Mouse (Mus musculus) megakaryocyte progenitor cell, adult 5-6 weeks (primary cell): ENCODE measurements at regions not wholly inside any gene's neighbourhood (a gene's known extent, or its start where the extent isn't known, plus 50 kb on each side); places are given as distances from the start of the nearest gene placed in this dataset.

Experiments
- ATAC-seq: replicated peaks from 2 replicates; pipeline ENCODE4 v1.8.0; 2016; ENCODE audit warnings: mild to moderate bottlenecking, moderate TSS enrichment, inconsistent platforms; ENCODE audit not compliant: poor library complexity

DNA sequence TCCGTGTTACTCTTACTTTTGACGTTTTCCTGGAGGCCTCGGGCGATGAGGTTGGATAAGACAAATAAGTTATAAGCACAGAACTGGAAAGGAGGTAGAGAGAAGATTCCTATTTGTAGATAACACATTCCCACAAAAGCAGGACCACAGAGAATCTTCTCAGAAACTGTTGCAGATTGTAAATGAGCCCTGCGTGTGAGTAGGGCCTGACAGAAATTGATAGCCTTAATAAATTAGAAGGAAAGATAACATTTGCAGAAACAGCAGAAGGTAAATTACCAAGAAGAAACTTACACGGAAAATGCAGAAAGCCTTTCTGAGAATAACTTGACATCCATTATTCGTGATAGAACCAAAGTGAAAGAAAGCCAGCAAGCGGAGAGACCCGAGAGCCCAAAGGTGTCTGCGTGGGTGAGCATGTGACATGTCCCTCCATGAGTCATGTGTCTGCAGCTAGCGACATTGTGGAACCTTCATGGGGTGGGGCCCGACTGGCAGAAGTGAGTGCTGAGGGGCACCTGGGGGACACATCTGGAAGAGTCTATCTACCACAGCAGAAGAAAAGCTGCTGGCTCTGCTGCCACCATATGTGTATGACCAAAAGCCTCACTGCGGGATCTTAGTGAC, 52.5 kb upstream of the Adtrp start:
- no peak for ATAC-seq

DNA sequence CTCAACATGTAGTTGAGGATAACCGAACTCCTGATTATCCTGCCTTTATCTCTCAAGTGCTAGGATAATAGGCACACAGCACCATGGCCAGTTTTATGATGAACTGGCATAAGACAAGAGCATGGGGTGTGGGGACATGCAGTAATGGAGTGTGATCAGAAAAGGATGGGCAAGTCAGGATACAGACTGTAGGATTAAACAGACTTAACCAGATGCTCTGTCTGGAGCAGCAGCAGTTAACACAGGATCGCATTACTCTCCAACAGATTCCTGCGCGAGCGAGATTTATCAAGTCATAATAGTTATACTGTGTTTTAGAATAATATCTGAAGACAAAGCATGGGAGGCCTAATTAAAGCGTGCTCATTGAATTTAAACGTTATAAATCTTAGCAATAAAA, 51.8 kb upstream of the Adtrp start:
- ATAC-seq = no peak

DNA sequence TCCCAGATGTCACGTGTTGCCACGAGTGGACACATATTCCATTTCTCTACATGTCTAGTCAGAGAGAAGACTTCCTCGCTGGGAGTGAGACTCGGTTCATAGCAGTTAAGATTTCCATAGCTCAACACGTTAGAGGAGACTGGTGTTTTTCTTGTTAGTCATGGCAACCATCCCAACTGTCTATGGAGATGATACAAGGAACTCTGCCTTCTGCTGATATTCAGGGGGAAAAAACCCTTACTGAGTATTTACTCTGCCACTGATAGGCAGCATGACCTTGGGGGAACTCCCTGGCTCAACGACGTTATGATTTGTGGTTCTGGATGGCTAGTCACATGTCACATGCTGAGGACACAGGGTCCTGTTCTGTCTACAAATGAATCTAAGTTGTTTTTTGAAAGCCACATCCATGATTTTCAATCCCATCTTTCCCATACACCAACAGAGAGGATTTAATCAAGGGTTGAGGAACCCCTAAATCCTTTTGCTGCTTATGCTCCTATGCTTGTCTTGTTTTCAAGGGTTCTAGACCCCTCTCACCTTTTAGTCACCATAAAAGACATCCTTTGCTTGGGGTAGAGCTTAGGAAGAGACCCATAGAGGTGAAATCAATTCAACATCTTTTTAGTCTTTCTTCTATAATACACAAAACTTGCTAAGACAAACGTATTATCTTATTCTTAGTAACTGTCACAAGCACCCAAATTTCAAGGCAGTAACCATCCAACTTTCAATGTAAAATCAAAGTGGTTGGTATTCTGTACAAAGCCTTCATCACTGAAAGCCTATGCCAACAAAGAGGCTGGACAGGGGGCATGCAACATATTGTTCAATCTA, 50.2 kb upstream of the Adtrp start:
- ATAC-seq = no peak
